Mouse (Mus musculus) liver, embryonic 12.5 days (tissue): ENCODE results near the gene Pgbd1. TPM values are rescaled to one million over a fixed set of nuclear protein-coding genes. Genes with fewer than 3 reads are reported as not detected.

Experiments
- ATAC-seq: fragments of 200-750 bp; cut with Nextera tagmentation; 2 replicates; pipeline ENCODE4 v1.8.0; 2017; ENCODE audit warnings: moderate number of reproducible peaks, mild to moderate bottlenecking, moderate library complexity
- H3K27ac ChIP-seq: fragments of 300-500 bp; sonication (generic); 2 replicates; pipeline ENCODE4 v1.5.1; 2016; ENCODE audit warnings: mild to moderate bottlenecking
- H3K27me3 ChIP-seq: fragments of 300-500 bp; sonication (generic); replicated peaks from 2 replicates; pipeline ENCODE4 v1.6.1; 2016; ENCODE audit warnings: mild to moderate bottlenecking, moderate library complexity
- H3K36me3 ChIP-seq: fragments of 300-500 bp; sonication (generic); 2 replicates; pipeline ENCODE4 v1.6.1; 2016; ENCODE audit warnings: mild to moderate bottlenecking, moderate library complexity
- H3K4me1 ChIP-seq: fragments of 300-500 bp; sonication (generic); 2 replicates; pipeline ENCODE4 v1.6.1; 2016
- H3K4me2 ChIP-seq: fragments of 300-500 bp; sonication (generic); 2 replicates; pipeline ENCODE4 v1.6.1; 2016; ENCODE audit warnings: mild to moderate bottlenecking, moderate library complexity
- H3K4me3 ChIP-seq: fragments of 300-500 bp; sonication (generic); 2 replicates; pipeline ENCODE4 v1.5.1; 2016; ENCODE audit warnings: mild to moderate bottlenecking, moderate library complexity
- H3K9ac ChIP-seq: fragments of 300-500 bp; sonication (generic); 2 replicates; pipeline ENCODE4 v1.6.1; 2016; ENCODE audit warnings: mild to moderate bottlenecking, moderate library complexity
- H3K9me3 ChIP-seq: fragments of 300-500 bp; sonication (generic); replicated peaks from 2 replicates; pipeline ENCODE4 v1.6.1; 2016; ENCODE audit warnings: mild to moderate bottlenecking, moderate library complexity
- WGBS: fragments of 180-500 bp; shearing (Covaris S2); methylation state at CpG from one replicate; pipeline ENCODE4 v1.1.7; 2016; ENCODE audit not compliant: insufficient replicate concordance; 5-methylcytosine and 5-hydroxymethylcytosine counted together
- polyA plus RNA-seq: library from polyadenylated mRNA; unstranded; fragments of >200 nt; fragmentation: Nextera tagmentation; extraction: Ambion mirVana; gene quantifications from 2 replicates; pipeline ENCODE4 v1.2.1, GENCODE M21; 2016

Gene Pgbd1
- polyA plus RNA-seq, 1 experiment from 2014 or later = 2.1 TPM

GRCm38 (mm10) chr13:21453042-21453441 is 12.2 kb upstream of the Pgbd1 start:
- Histone ChIP-seq H3K27ac (peak overlapping the region; percentile 57; the same call in 1 of the 2 replicates), H3K27me3 (peaks cover 22% of the 10 kb centered on the region), H3K4me2 (peak overlapping the region; percentile 68), H3K4me3 (peak overlapping the region; percentile 68), H3K9ac (peak overlapping the region; percentile 70), H3K9me3 (no peaks in the 10 kb centered on the region), H3K36me3 (peaks cover 19% of the 10 kb centered on the region), H3K4me1 (peaks cover 21% of the 10 kb centered on the region)
- WGBS = 3% methylated on average over 13 of the region's 13 CpGs
- ATAC-seq = no peak

DNA sequence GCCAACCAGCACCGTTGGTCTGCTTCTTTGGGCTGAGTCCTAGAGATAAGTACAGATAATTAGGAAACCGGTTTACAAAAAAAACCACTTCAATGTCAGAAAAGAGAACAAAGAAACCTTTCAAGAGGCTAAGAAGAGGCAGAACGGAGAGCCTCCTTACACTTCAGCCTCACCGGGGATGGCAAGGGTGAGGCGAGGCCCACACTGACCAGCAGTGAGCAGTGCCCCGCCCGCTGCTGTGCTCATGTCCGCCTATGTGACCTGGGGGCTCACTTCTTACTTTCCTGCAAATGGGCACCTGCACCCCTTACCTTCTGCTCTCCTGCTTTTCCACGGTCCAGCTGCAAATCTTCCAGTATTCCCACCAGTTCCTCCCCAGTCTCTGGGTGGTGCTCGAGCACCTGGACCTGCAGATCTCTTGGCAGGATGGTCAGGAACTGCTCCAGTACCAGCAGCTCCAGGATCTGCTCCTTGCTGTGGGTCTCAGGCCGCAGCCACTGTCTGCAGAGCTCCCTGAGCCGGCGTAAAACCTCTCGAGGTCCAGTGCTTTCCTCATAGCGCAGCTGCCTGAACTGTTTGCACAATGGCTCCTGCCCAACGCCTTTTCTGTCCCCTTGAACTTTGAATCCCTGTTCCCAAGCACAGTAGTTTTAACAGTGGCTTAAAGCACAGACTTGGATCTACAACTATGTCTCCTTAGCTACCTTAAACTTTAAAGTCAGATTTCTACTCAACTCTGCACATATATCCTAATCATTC is 7.2 kb upstream of the Pgbd1 start:
- Histone ChIP-seq H3K9ac (no peak overlapping the region), H3K4me3 (no peak overlapping the region), H3K27me3 (no peaks in the 10 kb centered on the region), H3K4me2 (no peak overlapping the region), H3K4me1 (peaks cover 23% of the 10 kb centered on the region), H3K27ac (no peak overlapping the region), H3K9me3 (no peaks in the 10 kb centered on the region), H3K36me3 (peaks cover 66% of the 10 kb centered on the region)
- WGBS = 78% methylated on average over 16 of the region's 16 CpGs
- no peak for ATAC-seq

- H3K4me1 ChIP-seq = peaks cover 12% of the 10 kb centered on the region
- no peak overlapping the region for H3K27ac ChIP-seq
- H3K36me3 ChIP-seq = peaks cover 69% of the 10 kb centered on the region
- WGBS = 84% methylated on average over 9 of the region's 9 CpGs
- no peaks in the 10 kb centered on the region for H3K27me3 ChIP-seq
- H3K9ac ChIP-seq = no peak overlapping the region
- no peaks in the 10 kb centered on the region for H3K9me3 ChIP-seq
- H3K4me2 ChIP-seq = no peak overlapping the region
- ATAC-seq = no peak
- no peak overlapping the region for H3K4me3 ChIP-seq
These were observed 5.9 kb upstream of the Pgbd1 start for GRCm38 (mm10) chr13:21446796-21447195.

DNA sequence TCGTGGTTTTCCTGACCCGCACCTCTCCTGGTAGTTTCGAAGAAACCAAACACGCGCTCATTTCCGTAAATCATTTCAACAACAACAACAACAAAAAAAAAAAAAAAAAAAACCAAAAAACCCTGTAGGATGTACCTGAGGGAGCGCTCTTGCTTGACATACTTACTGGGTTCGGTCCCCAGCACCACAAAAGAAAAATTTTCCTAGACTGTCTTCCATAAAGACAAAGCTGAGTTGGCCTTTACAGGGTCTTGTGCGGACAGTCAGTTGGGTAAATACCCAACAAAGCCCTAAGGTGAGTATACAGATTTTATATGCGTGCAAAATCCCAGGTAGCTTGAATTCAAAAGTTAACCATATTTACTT is 332 bp upstream of the Pgbd1 start:
- no peak for ATAC-seq
- no peaks in the 10 kb centered on the region for H3K27me3 ChIP-seq
- H3K4me2 ChIP-seq = peak overlapping the region; percentile 81
- peaks cover 15% of the 10 kb centered on the region for H3K4me1 ChIP-seq
- H3K9me3 ChIP-seq = no peaks in the 10 kb centered on the region
- peaks cover 34% of the 10 kb centered on the region for H3K36me3 ChIP-seq
- WGBS = 19% methylated on average over 10 of the region's 10 CpGs
- peak overlapping the region; percentile 78 for H3K9ac ChIP-seq
- peak overlapping the region; percentile 68 for H3K4me3 ChIP-seq
- H3K27ac ChIP-seq = peak overlapping the region; percentile 81

GRCm38 (mm10) chr13:21435476-21435875 is 5.4 kb downstream of the Pgbd1 start:
- no peak overlapping the region for H3K4me2 ChIP-seq
- no peak for ATAC-seq
- H3K27me3 ChIP-seq = no peaks in the 10 kb centered on the region
- no peaks in the 10 kb centered on the region for H3K9me3 ChIP-seq
- H3K4me1 ChIP-seq = peaks cover 9% of the 10 kb centered on the region
- no peak overlapping the region for H3K27ac ChIP-seq
- WGBS = 66% methylated on average over 4 of the region's 4 CpGs
- H3K36me3 ChIP-seq = no peaks in the 10 kb centered on the region
- no peak overlapping the region for H3K9ac ChIP-seq
- H3K4me3 ChIP-seq = no peak overlapping the region

GRCm38 (mm10) chr13:21427631-21428030 is 13.2 kb downstream of the Pgbd1 start:
- Histone ChIP-seq H3K4me1 (peaks cover 18% of the 10 kb centered on the region), H3K27me3 (no peaks in the 10 kb centered on the region), H3K4me2 (no peak overlapping the region), H3K36me3 (no peaks in the 10 kb centered on the region), H3K9ac (no peak overlapping the region), H3K27ac (no peak overlapping the region), H3K9me3 (no peaks in the 10 kb centered on the region), H3K4me3 (no peak overlapping the region)
- WGBS = 89% methylated on average over 1 of the region's 1 CpGs
- ATAC-seq = no peak

DNA sequence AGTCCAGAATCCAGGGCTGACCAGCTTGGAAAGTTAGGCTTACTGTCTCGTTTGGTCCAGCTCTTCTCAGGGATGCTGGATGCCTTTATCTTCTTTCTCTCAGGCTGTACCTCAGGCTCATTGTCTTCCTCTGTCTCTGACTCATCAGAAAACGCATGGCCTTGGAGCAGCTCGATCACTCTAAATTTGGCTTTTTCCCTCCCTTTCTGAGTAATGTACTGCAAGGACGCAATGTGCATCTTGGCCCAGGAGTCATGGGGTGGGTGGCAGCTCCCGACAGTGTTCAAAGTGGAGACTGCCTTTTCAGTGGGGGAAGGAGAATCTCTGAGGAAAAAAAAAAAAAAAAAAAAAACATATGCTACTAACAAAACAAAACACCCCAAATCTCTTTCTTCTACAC is 17.6 kb downstream of the Pgbd1 start:
- H3K27me3 ChIP-seq = no peaks in the 10 kb centered on the region
- 53% methylated on average over 5 of the region's 5 CpGs for WGBS
- peaks cover 42% of the 10 kb centered on the region for H3K4me1 ChIP-seq
- no peak overlapping the region for H3K4me2 ChIP-seq
- no peaks in the 10 kb centered on the region for H3K36me3 ChIP-seq
- H3K9me3 ChIP-seq = no peaks in the 10 kb centered on the region
- ATAC-seq = no peak
- H3K9ac ChIP-seq = no peak overlapping the region
- H3K27ac ChIP-seq = 0 out of 2 replicates have a peak overlapping the region, but pooled peaks have one; percentile 46
- no peak overlapping the region for H3K4me3 ChIP-seq

- Histone ChIP-seq H3K4me2 (peak overlapping the region; percentile 56), H3K27ac (peak overlapping the region; percentile 92), H3K4me3 (no peak overlapping the region), H3K27me3 (no peaks in the 10 kb centered on the region), H3K9ac (peak overlapping the region; percentile 59), H3K9me3 (no peaks in the 10 kb centered on the region), H3K4me1 (peaks cover 77% of the 10 kb centered on the region), H3K36me3 (no peaks in the 10 kb centered on the region)
- peak; percentile 95 for ATAC-seq
- 18% methylated on average over 6 of the region's 6 CpGs for WGBS
These were observed 22.0 kb downstream of the Pgbd1 start for GRCm38 (mm10) chr13:21418865-21419264.

DNA sequence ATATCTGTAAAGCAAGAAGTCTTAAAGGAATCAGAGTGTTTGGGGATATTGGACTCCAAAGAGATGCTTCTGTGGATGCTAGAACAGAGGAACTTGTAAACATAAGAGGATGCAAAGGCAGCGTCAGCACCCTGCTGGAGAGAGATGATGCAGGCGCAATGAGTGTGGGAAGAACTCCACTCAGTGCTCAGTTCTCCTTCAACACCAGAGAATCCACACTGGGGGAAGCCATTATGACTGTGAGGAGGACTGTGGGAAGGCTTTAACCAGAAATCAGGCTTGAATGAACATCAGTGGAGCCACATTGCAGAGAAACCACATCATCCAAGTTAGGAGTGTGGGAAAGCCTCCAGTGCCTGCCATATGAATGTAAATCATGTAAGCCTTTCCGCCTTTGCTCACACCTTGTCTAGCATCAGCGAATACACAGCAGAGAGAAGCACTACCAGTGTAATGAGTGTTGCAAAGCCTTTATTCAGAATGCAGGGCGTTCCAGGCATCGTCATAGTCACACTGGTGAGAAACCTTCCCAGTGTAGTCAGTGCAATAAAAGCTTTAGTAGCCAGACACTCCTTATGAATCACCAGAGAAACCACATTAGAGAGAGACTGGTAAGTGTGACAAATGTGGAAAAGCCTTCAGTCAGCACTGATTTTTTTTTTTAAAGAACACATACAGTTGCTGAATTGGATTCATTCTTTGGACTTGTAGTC is 23.4 kb downstream of the Pgbd1 start:
- Histone ChIP-seq H3K27me3 (no peaks in the 10 kb centered on the region), H3K9me3 (no peaks in the 10 kb centered on the region), H3K4me1 (peaks cover 77% of the 10 kb centered on the region), H3K4me2 (no peak overlapping the region), H3K27ac (peak overlapping the region; percentile 62), H3K36me3 (no peaks in the 10 kb centered on the region), H3K9ac (no peak overlapping the region), H3K4me3 (no peak overlapping the region)
- WGBS = 81% methylated on average over 6 of the region's 6 CpGs
- ATAC-seq = no peak

DNA sequence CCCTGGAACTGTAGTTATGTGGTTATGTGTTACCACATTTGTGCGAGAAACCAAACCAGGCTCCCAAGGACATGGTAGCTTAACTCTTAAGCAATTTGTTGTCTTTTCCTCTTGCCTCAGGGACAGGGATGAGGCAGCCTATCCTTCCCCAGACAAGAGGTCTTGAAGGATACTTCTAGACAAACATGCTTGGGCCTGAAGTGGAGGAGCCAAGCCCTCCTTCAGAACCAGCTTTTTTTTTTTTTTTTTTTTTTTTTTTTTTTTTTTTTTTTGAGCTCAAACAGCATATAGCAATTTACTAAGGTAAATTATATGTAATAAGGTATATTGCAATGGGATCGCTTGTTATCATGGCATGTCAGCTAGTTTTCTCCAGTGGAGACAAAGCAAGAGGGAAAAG is 25.1 kb downstream of the Pgbd1 start:
- H3K27me3 ChIP-seq = no peaks in the 10 kb centered on the region
- no peaks in the 10 kb centered on the region for H3K36me3 ChIP-seq
- no peaks in the 10 kb centered on the region for H3K9me3 ChIP-seq
- WGBS = 65% methylated on average over 2 of the region's 2 CpGs
- no peak for ATAC-seq
- H3K4me1 ChIP-seq = peaks cover 76% of the 10 kb centered on the region
- H3K4me3 ChIP-seq = no peak overlapping the region
- peak overlapping the region; percentile 97 for H3K27ac ChIP-seq
- H3K9ac ChIP-seq = 0 out of 2 replicates have a peak overlapping the region, but pooled peaks have one; percentile 6
- H3K4me2 ChIP-seq = peak overlapping the region; percentile 65

- Histone ChIP-seq H3K27me3 (no peaks in the 10 kb centered on the region), H3K4me3 (peak overlapping the region; percentile 8; the same call in 1 of the 2 replicates), H3K4me2 (peak overlapping the region; percentile 65), H3K27ac (peak overlapping the region; percentile 97), H3K9me3 (no peaks in the 10 kb centered on the region), H3K9ac (peak overlapping the region; percentile 65), H3K36me3 (no peaks in the 10 kb centered on the region), H3K4me1 (peaks cover 72% of the 10 kb centered on the region)
- peak; percentile 42 for ATAC-seq
- WGBS = 34% methylated on average over 4 of the region's 4 CpGs
These were observed 25.6 kb downstream of the Pgbd1 start for GRCm38 (mm10) chr13:21415266-21415665.
